Mouse (Mus musculus) right cerebral cortex, postnatal 36 days (tissue): ENCODE measurements around the gene Cd83.

Experiments
- DNase-seq, 2 experiments: peaks; one replicate each; pipeline ENCODE4 v3.0.0; 2022; ENCODE audit warnings: low spot score in 2 of 2, mixed read lengths in 1 of 2

Cd83 gene

GRCm38 (mm10) chr13:43774605-43775426 is 9.8 kb upstream of the Cd83 start:
- DNase-seq, result no peak

- DNase-seq, result no peak
Measured at GRCm38 (mm10) chr13:43775427-43775733, 9.2 kb upstream of the Cd83 start.

GRCm38 (mm10) chr13:43777321-43778002 is 7.1 kb upstream of the Cd83 start:
- DNase-seq, result no peak

- DNase-seq, result no peak
Measured at GRCm38 (mm10) chr13:43778021-43778649, 6.4 kb upstream of the Cd83 start.

GRCm38 (mm10) chr13:43778971-43779370 is 5.6 kb upstream of the Cd83 start:
- no peak for DNase-seq

GRCm38 (mm10) chr13:43780071-43780470 is 4.5 kb upstream of the Cd83 start:
- no peak for DNase-seq

GRCm38 (mm10) chr13:43785712-43786072 is 1.1 kb downstream of the Cd83 start:
- no peak for DNase-seq

- DNase-seq, result no peak
Measured at GRCm38 (mm10) chr13:43786171-43786795, 1.7 kb downstream of the Cd83 start.

- no peak for DNase-seq
Measured at GRCm38 (mm10) chr13:43787262-43787661, 2.7 kb downstream of the Cd83 start.

GRCm38 (mm10) chr13:43788071-43788470 is 3.5 kb downstream of the Cd83 start:
- no peak for DNase-seq

GRCm38 (mm10) chr13:43788983-43789645 is 4.5 kb downstream of the Cd83 start:
- no peak for DNase-seq

GRCm38 (mm10) chr13:43790229-43791001 is 5.8 kb downstream of the Cd83 start:
- DNase-seq, result no peak

- DNase-seq, result no peak
Measured at GRCm38 (mm10) chr13:43795334-43795733, 10.8 kb downstream of the Cd83 start.

- DNase-seq, result no peak
Measured at GRCm38 (mm10) chr13:43798655-43799054, 14.1 kb downstream of the Cd83 start.

GRCm38 (mm10) chr13:43800136-43800535 is 15.6 kb downstream of the Cd83 start:
- no peak for DNase-seq

GRCm38 (mm10) chr13:43801961-43802360 is 17.4 kb downstream of the Cd83 start:
- no peak for DNase-seq

- no peak for DNase-seq
Measured at GRCm38 (mm10) chr13:43802361-43803137, 18.0 kb downstream of the Cd83 start.

GRCm38 (mm10) chr13:43804648-43805047 is 20.1 kb downstream of the Cd83 start:
- DNase-seq, result no peak

- DNase-seq, result no peak
Measured at GRCm38 (mm10) chr13:43805159-43805758, 20.7 kb downstream of the Cd83 start.
